Mouse (Mus musculus) MEL (cell line): ENCODE measurements around the gene Syn2. TPM values are rescaled to one million over a fixed set of nuclear protein-coding genes. Genes with fewer than 3 reads are reported as not detected.

Source experiments
- DNase-seq: peaks from one replicate; pipeline ENCODE4 v3.0.0; 2011; ENCODE audit warnings: low read depth, low spot score
- H3K27ac ChIP-seq: 2 replicates; pipeline ENCODE4 v1.5.1; 2012; ENCODE audit warnings: low read depth, mild to moderate bottlenecking, control low read depth, low read length, moderate library complexity; ENCODE audit not compliant: control insufficient read depth
- H3K27me3 ChIP-seq, 2 experiments: fragments of 150-350 bp in 1 of 2; sonication (generic) in 1 of 2; 2 replicates each; pipeline ENCODE4 v1.6.1; 2012; ENCODE audit warnings: low read length in 2 of 2, mild to moderate bottlenecking in 2 of 2, improper control_type of control experiment in 1 of 2, moderate library complexity in 1 of 2; ENCODE audit not compliant: insufficient read depth in 2 of 2, control insufficient read depth in 1 of 2
- H3K36me3 ChIP-seq, 2 experiments: 2 replicates each; pipeline ENCODE4 v1.6.1; 2012 to 2014; ENCODE audit warnings: low read length in 2 of 2, improper control_type of control experiment in 1 of 2, inconsistent platforms in 1 of 2, mild to moderate bottlenecking in 1 of 2; ENCODE audit not compliant: insufficient read depth in 2 of 2, control insufficient read depth in 1 of 2
- H3K4me1 ChIP-seq, 2 experiments: fragments of 150-350 bp in 1 of 2; sonication (generic) in 1 of 2; 2 replicates each; pipeline ENCODE4 v1.6.1; 2012; ENCODE audit warnings: low read length in 2 of 2, improper control_type of control experiment in 1 of 2, mild to moderate bottlenecking in 1 of 2; ENCODE audit not compliant: insufficient read depth in 2 of 2, control insufficient read depth in 1 of 2
- H3K4me3 ChIP-seq, 2 experiments: fragments of 150-350 bp in 1 of 2; sonication (generic) in 1 of 2; 2 replicates each; pipeline ENCODE4 v1.5.1; 2012; ENCODE audit warnings: low read depth in 2 of 2, low read length in 2 of 2, mild to moderate bottlenecking in 2 of 2, moderate library complexity in 2 of 2, control low read depth in 1 of 2, improper control_type of control experiment in 1 of 2; ENCODE audit not compliant: control insufficient read depth in 1 of 2, insufficient read depth in 1 of 2
- H3K79me2 ChIP-seq: 2 replicates; pipeline ENCODE4 v1.6.1; 2012; ENCODE audit warnings: mild to moderate bottlenecking, low read length, moderate library complexity; ENCODE audit not compliant: control insufficient read depth, poor library complexity, insufficient read depth
- H3K9ac ChIP-seq: 2 replicates; pipeline ENCODE4 v1.6.1; 2012; ENCODE audit warnings: low read depth, mild to moderate bottlenecking, control low read depth, low read length, moderate library complexity; ENCODE audit not compliant: control insufficient read depth, poor library complexity, severe bottlenecking
- H3K9me3 ChIP-seq: fragments of 150-350 bp; sonication (generic); replicated peaks from 2 replicates; pipeline ENCODE4 v1.6.1; 2012; ENCODE audit warnings: mild to moderate bottlenecking, low read length, improper control_type of control experiment, moderate library complexity; ENCODE audit not compliant: insufficient read depth
- CHD2 ChIP-seq: IDR thresholded peaks from 2 replicates; pipeline ENCODE4 v1.6.1; 2011; ENCODE audit warnings: low read length, improper control_type of control experiment
- ELF1 ChIP-seq: IDR thresholded peaks from 2 replicates; pipeline ENCODE4 v1.6.1; 2014; ENCODE audit warnings: low read depth, mild to moderate bottlenecking, inconsistent platforms, low read length, improper control_type of control experiment, moderate library complexity
- ETS1 ChIP-seq: IDR thresholded peaks from 2 replicates; pipeline ENCODE4 v1.6.1; 2012; ENCODE audit warnings: low read depth, mild to moderate bottlenecking, inconsistent platforms, low read length, improper control_type of control experiment, moderate library complexity
- GATA1 ChIP-seq: IDR thresholded peaks from 2 replicates; pipeline ENCODE4 v1.6.1; 2011; ENCODE audit warnings: low read depth, low read length, improper control_type of control experiment
- MAFK ChIP-seq: IDR thresholded peaks from 2 replicates; pipeline ENCODE4 v1.6.1; 2011; ENCODE audit warnings: low read depth, mild to moderate bottlenecking, low read length, improper control_type of control experiment, borderline replicate concordance
- MAX ChIP-seq: IDR thresholded peaks from 2 replicates; pipeline ENCODE4 v1.6.1; 2011; ENCODE audit warnings: low read length, improper control_type of control experiment
- MEF2A ChIP-seq: IDR thresholded peaks from 2 replicates; pipeline ENCODE4 v1.6.1; 2014; ENCODE audit warnings: low read depth, mild to moderate bottlenecking, inconsistent platforms, low read length, improper control_type of control experiment; ENCODE audit not compliant: poor library complexity, insufficient replicate concordance, severe bottlenecking; ENCODE audit errors: extremely low read depth
- MXI1 ChIP-seq: IDR thresholded peaks from 2 replicates; pipeline ENCODE4 v1.6.1; 2011; ENCODE audit warnings: mild to moderate bottlenecking, low read depth, low read length, improper control_type of control experiment
- MYB ChIP-seq: IDR thresholded peaks from 2 replicates; pipeline ENCODE4 v1.6.1; 2011; ENCODE audit warnings: mild to moderate bottlenecking, low read depth, low read length, improper control_type of control experiment
- MYC ChIP-seq: IDR thresholded peaks from 2 replicates; pipeline ENCODE4 v1.6.1; 2011; ENCODE audit warnings: low read depth, mild to moderate bottlenecking, low read length, improper control_type of control experiment, moderate library complexity
- POLR2A ChIP-seq, 2 experiments: IDR thresholded peaks; 2 replicates each; pipeline ENCODE4 v1.6.1; 2011 to 2012; ENCODE audit warnings: low read length in 2 of 2, mild to moderate bottlenecking in 2 of 2, control low read depth in 1 of 2, improper control_type of control experiment in 1 of 2, low read depth in 1 of 2, moderate library complexity in 1 of 2; ENCODE audit not compliant: control insufficient read depth in 1 of 2, insufficient read depth in 1 of 2, poor library complexity in 1 of 2
- POLR2AphosphoS2 ChIP-seq: IDR thresholded peaks from 2 replicates; pipeline ENCODE4 v1.6.1; 2011; ENCODE audit warnings: low read length, improper control_type of control experiment
- POLR2AphosphoS5 ChIP-seq: IDR thresholded peaks from 2 replicates; pipeline ENCODE4 v1.6.1; 2012; ENCODE audit warnings: low read depth, borderline replicate concordance, mild to moderate bottlenecking, inconsistent platforms, low read length, moderate library complexity, mixed read lengths
- RAD21 ChIP-seq: IDR thresholded peaks from 2 replicates; pipeline ENCODE4 v1.6.1; 2011; ENCODE audit warnings: mild to moderate bottlenecking, low read depth, low read length, improper control_type of control experiment
- RCOR1 ChIP-seq: IDR thresholded peaks from 2 replicates; pipeline ENCODE4 v1.6.1; 2012; ENCODE audit warnings: low read depth, mild to moderate bottlenecking, inconsistent platforms, low read length, improper control_type of control experiment
- SIN3A ChIP-seq: IDR thresholded peaks from 2 replicates; pipeline ENCODE4 v1.6.1; 2012; ENCODE audit warnings: low read length, improper control_type of control experiment, inconsistent platforms
- SMC3 ChIP-seq: IDR thresholded peaks from 2 replicates; pipeline ENCODE4 v1.6.1; 2011; ENCODE audit warnings: low read depth, low read length, improper control_type of control experiment
- TAL1 ChIP-seq: IDR thresholded peaks from 2 replicates; pipeline ENCODE4 v1.6.1; 2012; ENCODE audit warnings: mild to moderate bottlenecking, inconsistent platforms, low read length, moderate library complexity, mixed read lengths
- UBTF ChIP-seq: IDR thresholded peaks from 2 replicates; pipeline ENCODE4 v1.6.1; 2012; ENCODE audit warnings: low read depth, mild to moderate bottlenecking, inconsistent platforms, low read length, improper control_type of control experiment, moderate library complexity, borderline replicate concordance; ENCODE audit not compliant: insufficient read depth
- ZC3H11A ChIP-seq: IDR thresholded peaks from 2 replicates; pipeline ENCODE4 v1.6.1; 2012; ENCODE audit warnings: low read depth, mild to moderate bottlenecking, inconsistent platforms, low read length, improper control_type of control experiment
- ZKSCAN1 ChIP-seq: IDR thresholded peaks from 2 replicates; pipeline ENCODE4 v1.6.1; 2012; ENCODE audit warnings: low read depth, mild to moderate bottlenecking, inconsistent platforms, low read length, improper control_type of control experiment, moderate library complexity
- ZMIZ1 ChIP-seq: IDR thresholded peaks from 2 replicates; pipeline ENCODE4 v1.6.1; 2012; ENCODE audit warnings: low read depth, mild to moderate bottlenecking, inconsistent platforms, low read length, improper control_type of control experiment, moderate library complexity
- ZNF384 ChIP-seq: IDR thresholded peaks from 2 replicates; pipeline ENCODE4 v1.6.1; 2012; ENCODE audit warnings: low read depth, mild to moderate bottlenecking, inconsistent platforms, low read length, improper control_type of control experiment
- polyA plus RNA-seq, 2 experiments: library from polyadenylated mRNA; stranded (reverse) in 1 of 2; unstranded in 1 of 2; fragments of >175 nt in 1 of 2; fragments of >200 nt in 1 of 2; gene quantifications; 2 replicates each; pipeline versions ENCODE4 v1.2.1 to v1.2.4; 2012; ENCODE audit warnings: low replicate concordance in 2 of 2, low read depth in 1 of 2; ENCODE audit not compliant: insufficient read length in 2 of 2, insufficient read depth in 1 of 2, missing spikeins in 1 of 2
- total RNA-seq: library from RNA; depleted of rRNA; stranded (reverse); fragments of 300-350 nt; gene quantifications from 2 replicates; pipeline ENCODE4 v1.2.3, GENCODE M21; 2012

Gene Syn2
- total and polyA plus RNA-seq, 3 experiments: not detected

DNA sequence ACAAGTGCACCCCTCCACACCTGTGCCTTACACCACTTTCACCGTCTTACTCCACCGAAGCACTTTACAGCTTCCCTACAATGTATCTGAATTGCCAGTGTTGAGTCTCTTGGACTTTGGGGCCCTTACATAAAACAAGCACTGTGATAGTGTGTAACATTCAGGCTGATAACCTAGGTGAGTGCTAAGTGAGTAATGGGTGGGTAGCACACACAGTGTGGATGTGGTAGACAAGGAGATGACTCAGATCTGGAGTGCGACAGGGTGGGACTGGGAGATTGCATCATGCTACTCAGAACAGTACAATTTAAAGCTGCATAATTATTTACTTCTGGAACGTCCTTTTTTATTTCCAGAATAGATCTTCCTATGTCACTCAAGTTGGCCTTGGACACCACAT lies 181.1 kb downstream of the Syn2 start:
- no peaks in the 10 kb centered on the region; a peak in 1 of 4 replicates for H3K4me1 ChIP-seq
- H3K4me3 ChIP-seq: no peak overlapping the region
- DNase-seq: peak; percentile 43
- peak overlapping the region; percentile 9; the same call in 1 of the 2 replicates for H3K27ac ChIP-seq
- no peak overlapping the region for H3K9ac ChIP-seq
- H3K36me3 ChIP-seq: peaks cover 0 to 9% of the 10 kb centered on the region in 2 experiments; a peak in 2 of 4 replicates
- no peaks in the 10 kb centered on the region for H3K9me3 ChIP-seq
- H3K79me2 ChIP-seq: no peaks in the 10 kb centered on the region
- no peak for TF ChIP-seq POLR2A (IDR thresholded peaks at IDR 0.05; ENCODE audit: control insufficient read depth in 1 of 2, insufficient read depth in 1 of 2, low read depth in 1 of 2, low read length in 2 of 2, poor library complexity in 1 of 2)
- TF ChIP-seq RCOR1: no peak
- TF ChIP-seq MYB: no peak
- TF ChIP-seq ZMIZ1: no peak
- TF ChIP-seq SIN3A: no peak
- TF ChIP-seq MXI1: no peak
- TF ChIP-seq TAL1: no peak
- no peak for TF ChIP-seq CHD2
- no peak for TF ChIP-seq POLR2AphosphoS5
- TF ChIP-seq MEF2A: no peak
- no peak for TF ChIP-seq POLR2AphosphoS2
- no peak for TF ChIP-seq RAD21
- no peak for TF ChIP-seq ELF1
- no peak for TF ChIP-seq ZNF384
- no peak for TF ChIP-seq MAFK
- TF ChIP-seq ZC3H11A: no peak
- TF ChIP-seq MYC: no peak
- H3K27me3 ChIP-seq: no peaks in the 10 kb centered on the region

DNA sequence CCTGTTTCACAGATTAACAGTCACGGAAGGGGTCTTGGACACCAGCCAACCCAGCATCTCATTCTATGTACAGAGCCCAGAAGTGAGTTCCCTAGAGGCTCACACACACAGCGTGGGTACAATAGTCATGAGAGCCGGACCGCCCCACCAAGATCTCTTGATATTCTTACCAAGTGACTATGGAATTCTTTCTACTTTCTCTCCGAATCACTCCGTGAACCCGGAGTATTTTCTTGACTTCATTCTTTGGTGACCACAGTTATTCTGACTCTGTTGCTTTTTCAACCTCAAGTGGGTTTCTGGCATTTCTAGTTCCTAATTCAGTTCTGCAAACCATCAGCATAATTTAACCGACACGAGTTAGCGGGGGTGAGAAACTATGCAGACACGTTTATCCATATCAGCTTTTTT lies 182.1 kb downstream of the Syn2 start:
- Histone ChIP-seq H3K79me2 (no peaks in the 10 kb centered on the region), H3K4me1 (no peaks in the 10 kb centered on the region; a peak in 1 of 4 replicates), H3K9ac (no peak overlapping the region), H3K27me3 (no peaks in the 10 kb centered on the region), H3K9me3 (no peaks in the 10 kb centered on the region), H3K4me3 (no peak overlapping the region), H3K36me3 (peaks cover 0 to 9% of the 10 kb centered on the region in 2 experiments; a peak in 2 of 4 replicates), H3K27ac (no peak overlapping the region)
- TF ChIP-seq ZC3H11A (no peak), RCOR1 (no peak), RAD21 (no peak), ZKSCAN1 (no peak), POLR2A (IDR thresholded peaks at IDR 0.05; ENCODE audit: control insufficient read depth in 1 of 2, insufficient read depth in 1 of 2, low read depth in 1 of 2, low read length in 2 of 2, poor library complexity in 1 of 2) (no peak), UBTF (no peak), GATA1 (no peak), SMC3 (no peak), SIN3A (no peak), ZNF384 (no peak), MAX (no peak), ETS1 (no peak)
- peak; percentile 23 for DNase-seq
